Mouse (Mus musculus) left cerebral cortex, adult 9 months (tissue): Measurements from ENCODE around the gene Maz.

ENCODE experiments used
- DNase-seq, 2 experiments: peaks; one replicate each; pipeline ENCODE4 v3.0.0; 2022; ENCODE audit warnings: low spot score in 2 of 2

Gene Maz

GRCm38 (mm10) chr7:127008239-127009019 lies 18.4 kb downstream of the Maz start:
- DNase-seq: peak in 1 of 2 experiments; percentile 89

GRCm38 (mm10) chr7:127007313-127008024 lies 19.4 kb downstream of the Maz start:
- no peak for DNase-seq

GRCm38 (mm10) chr7:127004122-127004875 lies 22.5 kb downstream of the Maz start:
- DNase-seq: no peak

- DNase-seq: no peak
Measured at GRCm38 (mm10) chr7:127003620-127004019, 23.2 kb downstream of the Maz start.

GRCm38 (mm10) chr7:126999568-126999967 lies 27.3 kb downstream of the Maz start:
- DNase-seq: no peak

GRCm38 (mm10) chr7:126996449-126996848 lies 30.4 kb downstream of the Maz start:
- DNase-seq: no peak

- DNase-seq: no peak
Measured at GRCm38 (mm10) chr7:126988816-126989215, 38.0 kb downstream of the Maz start.

GRCm38 (mm10) chr7:126986319-126986718 lies 40.5 kb downstream of the Maz start:
- peak in 1 of 2 experiments; percentile 54 for DNase-seq

- peak; percentile 55 to 58 for DNase-seq
Measured at GRCm38 (mm10) chr7:126984667-126985444, 42.0 kb downstream of the Maz start.

GRCm38 (mm10) chr7:126983113-126983512 lies 43.7 kb downstream of the Maz start:
- no peak for DNase-seq

- DNase-seq: no peak
Measured at GRCm38 (mm10) chr7:126982054-126982453, 44.8 kb downstream of the Maz start.

GRCm38 (mm10) chr7:126981601-126982000 lies 45.2 kb downstream of the Maz start:
- DNase-seq: no peak

- DNase-seq: no peak
Measured at GRCm38 (mm10) chr7:126978841-126979240, 48.0 kb downstream of the Maz start.

- no peak for DNase-seq
Measured at GRCm38 (mm10) chr7:126976878-126977459, 49.9 kb downstream of the Maz start.

- peak; percentile 86 to 96 for DNase-seq
Measured at GRCm38 (mm10) chr7:126975950-126976866, 50.6 kb downstream of the Maz start, which contains the start of gene Cdiptos. Cdiptos (minus strand) TSS chr7:126976098.

- DNase-seq: no peak
Measured at GRCm38 (mm10) chr7:126975893-126975949, 51.1 kb downstream of the Maz start, which contains the start of gene Cdipt. Cdipt (plus strand) TSS chr7:126975914.

- no peak for DNase-seq
Measured at GRCm38 (mm10) chr7:126975493-126975892, 51.3 kb downstream of the Maz start.
